Mouse (Mus musculus): ENCODE data around the gene Slc35e4. TPM values are rescaled to one million over a fixed set of nuclear protein-coding genes. Genes with fewer than 3 reads are reported as not detected.

Gene Slc35e4
- total and polyA plus RNA-seq, 3 experiments, result 0.05 TPM; not detected in 2

- H3K4me1 ChIP-seq (ENCODE audit: insufficient read depth, low read depth, low read length), result no peaks in the 10 kb centered on the region
- no peaks in the 10 kb centered on the region for H3K36me3 ChIP-seq (replicated peaks)
- H3K9me3 ChIP-seq (replicated peaks), result no peaks in the 10 kb centered on the region
- no peak for DNase-seq (ENCODE audit: low spot score)
- H3K27me3 ChIP-seq (ENCODE audit: insufficient read depth, low read length), result no peaks in the 10 kb centered on the region
- ATAC-seq (ENCODE audit: extremely low read depth, insufficient number of reproducible peaks, low FRiP score, poor library complexity, severe bottlenecking), result no peak
- no peak for TF ChIP-seq POLR2AphosphoS5 (IDR thresholded peaks at IDR 0.05; ENCODE audit: insufficient replicate concordance, low read depth, low read length)
- no peak for TF ChIP-seq GATA2 (IDR thresholded peaks at IDR 0.05; ENCODE audit: borderline replicate concordance, low read depth, low read length)
- no peak overlapping the region for H3K4me3 ChIP-seq (ENCODE audit: low read depth, low read length)
These were observed 20.5 kb downstream of the Slc35e4 start for GRCm38 (mm10) chr11:3893970-3894369.

GRCm38 (mm10) chr11:3887331-3887730 is 27.1 kb downstream of the Slc35e4 start:
- DNase-seq (ENCODE audit: low spot score), result no peak
- no peaks in the 10 kb centered on the region for H3K36me3 ChIP-seq (replicated peaks)
- H3K9me3 ChIP-seq (replicated peaks), result no peaks in the 10 kb centered on the region
- no peak for ATAC-seq (ENCODE audit: extremely low read depth, insufficient number of reproducible peaks, low FRiP score, poor library complexity, severe bottlenecking)
- peaks cover 4% of the 10 kb centered on the region; the same call in 1 of the 2 replicates for H3K4me1 ChIP-seq (ENCODE audit: insufficient read depth, low read depth, low read length)
- no peaks in the 10 kb centered on the region for H3K27me3 ChIP-seq (ENCODE audit: insufficient read depth, low read length)
- H3K4me3 ChIP-seq (ENCODE audit: low read depth, low read length), result no peak overlapping the region
- TF ChIP-seq CTCF (IDR thresholded peaks at IDR 0.05; ENCODE audit: low read depth, low read length) (no peak), TAL1 (conservative IDR thresholded peaks at IDR 0.05; ENCODE audit: low read depth, low read length) (no peak), POLR2AphosphoS5 (IDR thresholded peaks at IDR 0.05; ENCODE audit: insufficient replicate concordance, low read depth, low read length) (no peak), GATA2 (IDR thresholded peaks at IDR 0.05; ENCODE audit: borderline replicate concordance, low read depth, low read length) (no peak), GATA1 (IDR thresholded peaks at IDR 0.05; ENCODE audit: borderline replicate concordance, low read length) (no peak)

- ATAC-seq (ENCODE audit: extremely low read depth, insufficient number of reproducible peaks, low FRiP score, poor library complexity, severe bottlenecking) (no peak), DNase-seq (ENCODE audit: low spot score) (no peak)
- Histone ChIP-seq H3K27me3 (ENCODE audit: insufficient read depth, low read length) (peaks cover under 1% of the 10 kb centered on the region; the same call in 1 of the 2 replicates), H3K36me3 (replicated peaks) (no peaks in the 10 kb centered on the region), H3K4me3 (ENCODE audit: low read depth, low read length) (no peak overlapping the region), H3K9me3 (replicated peaks) (no peaks in the 10 kb centered on the region), H3K4me1 (ENCODE audit: insufficient read depth, low read depth, low read length) (peaks cover 4% of the 10 kb centered on the region; the same call in 1 of the 2 replicates)
- no peak for TF ChIP-seq GATA2 (IDR thresholded peaks at IDR 0.05; ENCODE audit: borderline replicate concordance, low read depth, low read length)
- no peak for TF ChIP-seq POLR2AphosphoS5 (IDR thresholded peaks at IDR 0.05; ENCODE audit: insufficient replicate concordance, low read depth, low read length)
- TF ChIP-seq CTCF (IDR thresholded peaks at IDR 0.05; ENCODE audit: low read depth, low read length), result no peak
- TF ChIP-seq GATA1 (IDR thresholded peaks at IDR 0.05; ENCODE audit: borderline replicate concordance, low read length), result no peak
- no peak for TF ChIP-seq TAL1 (conservative IDR thresholded peaks at IDR 0.05; ENCODE audit: low read depth, low read length)
These were observed 30.8 kb downstream of the Slc35e4 start for GRCm38 (mm10) chr11:3883711-3884110.

GRCm38 (mm10) chr11:3879836-3880235 is 34.6 kb downstream of the Slc35e4 start:
- Histone ChIP-seq H3K36me3 (replicated peaks) (no peaks in the 10 kb centered on the region), H3K9me3 (replicated peaks) (no peaks in the 10 kb centered on the region), H3K27me3 (ENCODE audit: insufficient read depth, low read length) (peaks cover 4% of the 10 kb centered on the region; the same call in 1 of the 2 replicates), H3K4me3 (ENCODE audit: low read depth, low read length) (no peak overlapping the region), H3K4me1 (ENCODE audit: insufficient read depth, low read depth, low read length) (no peaks in the 10 kb centered on the region)
- DNase-seq (ENCODE audit: low spot score) (peak; percentile 28), ATAC-seq (ENCODE audit: extremely low read depth, insufficient number of reproducible peaks, low FRiP score, poor library complexity, severe bottlenecking) (no peak)
- TF ChIP-seq CTCF (IDR thresholded peaks at IDR 0.05; ENCODE audit: low read depth, low read length) (peak; percentile 74), GATA2 (IDR thresholded peaks at IDR 0.05; ENCODE audit: borderline replicate concordance, low read depth, low read length) (no peak)

- H3K36me3 ChIP-seq (replicated peaks), result no peaks in the 10 kb centered on the region
- DNase-seq (ENCODE audit: low spot score), result no peak
- H3K4me1 ChIP-seq (ENCODE audit: insufficient read depth, low read depth, low read length), result no peaks in the 10 kb centered on the region
- H3K9me3 ChIP-seq (replicated peaks), result no peaks in the 10 kb centered on the region
- H3K4me3 ChIP-seq (ENCODE audit: low read depth, low read length), result no peak overlapping the region
- no peak for TF ChIP-seq TAL1 (conservative IDR thresholded peaks at IDR 0.05; ENCODE audit: low read depth, low read length)
- TF ChIP-seq POLR2AphosphoS5 (IDR thresholded peaks at IDR 0.05; ENCODE audit: insufficient replicate concordance, low read depth, low read length), result no peak
- TF ChIP-seq GATA2 (IDR thresholded peaks at IDR 0.05; ENCODE audit: borderline replicate concordance, low read depth, low read length), result no peak
- TF ChIP-seq CTCF (IDR thresholded peaks at IDR 0.05; ENCODE audit: low read depth, low read length), result no peak
- TF ChIP-seq GATA1 (IDR thresholded peaks at IDR 0.05; ENCODE audit: borderline replicate concordance, low read length), result no peak
- peaks cover 4% of the 10 kb centered on the region; the same call in 1 of the 2 replicates for H3K27me3 ChIP-seq (ENCODE audit: insufficient read depth, low read length)
- no peak for ATAC-seq (ENCODE audit: extremely low read depth, insufficient number of reproducible peaks, low FRiP score, poor library complexity, severe bottlenecking)
These were observed 35.8 kb downstream of the Slc35e4 start for GRCm38 (mm10) chr11:3878660-3879059.

- DNase-seq (ENCODE audit: low spot score) (no peak), ATAC-seq (ENCODE audit: extremely low read depth, insufficient number of reproducible peaks, low FRiP score, poor library complexity, severe bottlenecking) (no peak)
- peaks cover 9% of the 10 kb centered on the region; the same call in 1 of the 2 replicates for H3K27me3 ChIP-seq (ENCODE audit: insufficient read depth, low read length)
- no peaks in the 10 kb centered on the region for H3K36me3 ChIP-seq (replicated peaks)
- H3K4me1 ChIP-seq (ENCODE audit: insufficient read depth, low read depth, low read length), result no peaks in the 10 kb centered on the region
- no peak overlapping the region for H3K4me3 ChIP-seq (ENCODE audit: low read depth, low read length)
- no peaks in the 10 kb centered on the region for H3K9me3 ChIP-seq (replicated peaks)
- TF ChIP-seq TAL1 (conservative IDR thresholded peaks at IDR 0.05; ENCODE audit: low read depth, low read length) (no peak), POLR2AphosphoS5 (IDR thresholded peaks at IDR 0.05; ENCODE audit: insufficient replicate concordance, low read depth, low read length) (no peak), CTCF (IDR thresholded peaks at IDR 0.05; ENCODE audit: low read depth, low read length) (no peak), GATA1 (IDR thresholded peaks at IDR 0.05; ENCODE audit: borderline replicate concordance, low read length) (no peak), GATA2 (IDR thresholded peaks at IDR 0.05; ENCODE audit: borderline replicate concordance, low read depth, low read length) (no peak)
These were observed 38.0 kb downstream of the Slc35e4 start for GRCm38 (mm10) chr11:3876419-3876818.

GRCm38 (mm10) chr11:3864343-3864742 is 50.1 kb downstream of the Slc35e4 start:
- H3K4me1 ChIP-seq (ENCODE audit: insufficient read depth, low read depth, low read length), result no peaks in the 10 kb centered on the region
- no peaks in the 10 kb centered on the region for H3K36me3 ChIP-seq (replicated peaks)
- no peaks in the 10 kb centered on the region for H3K9me3 ChIP-seq (replicated peaks)
- no peak for ATAC-seq (ENCODE audit: extremely low read depth, insufficient number of reproducible peaks, low FRiP score, poor library complexity, severe bottlenecking)
- DNase-seq (ENCODE audit: low spot score), result no peak
- no peak for TF ChIP-seq TAL1 (conservative IDR thresholded peaks at IDR 0.05; ENCODE audit: low read depth, low read length)
- no peak for TF ChIP-seq GATA1 (IDR thresholded peaks at IDR 0.05; ENCODE audit: borderline replicate concordance, low read length)
- TF ChIP-seq GATA2 (IDR thresholded peaks at IDR 0.05; ENCODE audit: borderline replicate concordance, low read depth, low read length), result no peak
- TF ChIP-seq CTCF (IDR thresholded peaks at IDR 0.05; ENCODE audit: low read depth, low read length), result no peak
- TF ChIP-seq POLR2AphosphoS5 (IDR thresholded peaks at IDR 0.05; ENCODE audit: insufficient replicate concordance, low read depth, low read length), result no peak
- no peak overlapping the region for H3K4me3 ChIP-seq (ENCODE audit: low read depth, low read length)
- H3K27me3 ChIP-seq (ENCODE audit: insufficient read depth, low read length), result peaks cover 3% of the 10 kb centered on the region; the same call in 1 of the 2 replicates
